Mouse (Mus musculus) forebrain, embryonic 13.5 days (tissue): ENCODE measurements around the gene Atp6v0d1. TPM values are rescaled to one million over a fixed set of nuclear protein-coding genes. Genes with fewer than 3 reads are reported as not detected.
"Not testable (repeated sequence)": the region's sequence is repeated elsewhere in the genome, so short reads cannot be mapped to it uniquely, and the experiment has no call there.

Source experiments
- ATAC-seq: fragments of 200-750 bp; cut with Nextera tagmentation; 2 replicates; pipeline ENCODE4 v1.8.0; 2017
- H3K27ac ChIP-seq: fragments of 300-500 bp; sonication (generic); 2 replicates; pipeline ENCODE4 v1.5.1; 2015; ENCODE audit warnings: inconsistent platforms, mild to moderate bottlenecking, moderate library complexity
- H3K27me3 ChIP-seq: fragments of 300-500 bp; sonication (generic); 2 replicates; pipeline ENCODE4 v1.6.1; 2015; ENCODE audit warnings: mild to moderate bottlenecking, inconsistent platforms
- H3K36me3 ChIP-seq: fragments of 300-500 bp; sonication (generic); 2 replicates; pipeline ENCODE4 v1.6.1; 2015; ENCODE audit warnings: mild to moderate bottlenecking, inconsistent platforms; ENCODE audit not compliant: poor library complexity, severe bottlenecking
- H3K4me1 ChIP-seq: fragments of 300-500 bp; sonication (generic); 2 replicates; pipeline ENCODE4 v1.6.1; 2015; ENCODE audit warnings: inconsistent platforms
- H3K4me2 ChIP-seq: fragments of 300-500 bp; sonication (generic); 2 replicates; pipeline ENCODE4 v1.6.1; 2015; ENCODE audit warnings: inconsistent platforms, mild to moderate bottlenecking, moderate library complexity
- H3K4me3 ChIP-seq: fragments of 300-500 bp; sonication (generic); 2 replicates; pipeline ENCODE4 v1.5.1; 2015; ENCODE audit warnings: mild to moderate bottlenecking, inconsistent platforms
- H3K9ac ChIP-seq: fragments of 300-500 bp; sonication (generic); 2 replicates; pipeline ENCODE4 v1.6.1; 2015; ENCODE audit warnings: mild to moderate bottlenecking, inconsistent platforms
- H3K9me3 ChIP-seq: fragments of 300-500 bp; sonication (generic); replicated peaks from 2 replicates; pipeline ENCODE4 v1.6.1; 2016; ENCODE audit warnings: inconsistent platforms
- WGBS: fragments of 180-500 bp; shearing (Covaris S2); methylation state at CpG from one replicate; pipeline ENCODE4 v1.1.7; 2015; 5-methylcytosine and 5-hydroxymethylcytosine counted together
- polyA plus RNA-seq: library from polyadenylated mRNA; unstranded; fragments of >200 nt; fragmentation: Nextera tagmentation; extraction: Ambion mirVana; gene quantifications from 2 replicates; pipeline ENCODE4 v1.2.1, GENCODE M21; 2015

Gene Atp6v0d1
- polyA plus RNA-seq, 1 experiment from 2014 or later, result 136 TPM

GRCm38 (mm10) chr8:105566703-105567595 is 1.1 kb upstream of the Atp6v0d1 start:
- WGBS, result 28% methylated on average over 27 of the region's 27 CpGs

DNA sequence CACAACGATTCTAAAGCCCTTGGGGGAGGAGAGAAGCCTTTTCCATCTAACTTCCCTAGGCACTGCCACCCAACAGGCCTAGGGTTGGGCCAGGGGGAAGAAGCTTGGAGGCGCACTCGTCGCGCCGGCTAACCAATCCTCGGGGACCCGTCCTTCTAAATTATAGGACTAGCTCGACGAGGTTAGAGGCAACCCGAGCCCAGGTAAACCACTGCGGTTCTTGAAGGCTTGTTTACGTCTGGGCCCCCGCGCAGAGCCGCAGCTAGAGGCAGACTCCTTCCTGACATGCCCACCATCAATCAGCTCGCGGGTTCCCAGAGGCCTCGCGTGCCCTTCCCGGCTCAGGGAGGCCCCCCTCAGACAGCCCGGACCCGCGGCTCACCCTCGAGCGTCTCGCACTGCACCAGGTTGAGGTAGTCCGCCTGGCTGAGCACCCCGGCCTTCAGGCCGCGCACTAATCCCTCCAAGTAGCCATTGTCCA is 406 bp downstream of the Atp6v0d1 start:
- peaks cover 38% of the 10 kb centered on the region for H3K4me1 ChIP-seq
- no peaks in the 10 kb centered on the region; the same call in 1 of the 2 replicates for H3K36me3 ChIP-seq
- peak overlapping the region; percentile 87 for H3K4me3 ChIP-seq
- no peaks in the 10 kb centered on the region for H3K9me3 ChIP-seq
- H3K9ac ChIP-seq, result peak overlapping the region; percentile 90
- H3K27ac ChIP-seq, result peak overlapping the region; percentile 81
- no peaks in the 10 kb centered on the region; the same call in 1 of the 2 replicates for H3K27me3 ChIP-seq
- peak; percentile 82 for ATAC-seq
- peak overlapping the region; percentile 90 for H3K4me2 ChIP-seq
- WGBS, result 1% methylated on average over 31 of the region's 31 CpGs

More at GRCm38 (mm10) chr8:105566703-105567595, 1.1 kb upstream of the Atp6v0d1 start:
- Histone ChIP-seq H3K27me3 (no peaks in the 10 kb centered on the region; the same call in 1 of the 2 replicates), H3K9ac (peak overlapping the region; percentile 70), H3K36me3 (no peaks in the 10 kb centered on the region; the same call in 1 of the 2 replicates), H3K4me3 (peak overlapping the region; percentile 87), H3K27ac (no peak overlapping the region), H3K4me2 (peak overlapping the region; percentile 90), H3K9me3 (no peaks in the 10 kb centered on the region), H3K4me1 (peaks cover 38% of the 10 kb centered on the region)
- ATAC-seq, result no peak

DNA sequence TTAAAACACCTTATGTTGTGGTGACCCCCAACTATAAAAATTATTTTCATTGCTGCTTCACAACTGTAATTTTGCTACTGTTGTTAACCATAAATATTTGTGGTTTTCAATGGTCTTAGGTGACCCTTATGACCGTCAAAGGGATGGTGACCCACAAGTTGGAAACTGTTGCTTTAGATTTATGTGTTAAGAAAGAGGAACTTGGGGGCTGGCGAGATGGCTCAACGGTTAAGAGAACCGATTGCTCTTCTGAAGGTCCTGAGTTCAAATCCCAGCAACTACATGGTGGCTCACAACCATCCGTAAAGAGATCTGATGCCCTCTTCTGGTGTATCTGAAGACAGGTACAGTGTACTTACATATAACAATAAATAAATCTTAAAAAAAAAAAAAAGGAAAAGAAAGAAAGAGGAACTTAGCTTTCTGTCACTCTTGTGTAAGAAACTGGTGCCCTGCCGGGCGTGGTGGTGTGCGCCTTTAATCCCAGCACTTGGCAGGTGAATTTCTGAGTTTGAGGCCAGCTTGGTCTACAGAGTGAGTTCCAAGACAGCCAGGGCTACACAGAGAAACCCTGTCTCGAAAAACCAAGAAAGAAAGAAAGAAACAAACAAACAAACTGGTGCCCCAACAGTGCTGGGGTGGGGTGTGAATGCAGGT is 1.1 kb downstream of the Atp6v0d1 start:
- Histone ChIP-seq H3K4me2 (peak overlapping the region; percentile 90), H3K9ac (peak overlapping the region; percentile 90), H3K4me3 (peak overlapping the region; percentile 87), H3K4me1 (peaks cover 38% of the 10 kb centered on the region)
- WGBS, result 87% methylated on average over 9 of the region's 9 CpGs
- not testable (repeated sequence) for H3K9me3 ChIP-seq, ATAC-seq, H3K27me3 ChIP-seq, H3K27ac ChIP-seq, H3K36me3 ChIP-seq

GRCm38 (mm10) chr8:105563871-105564270 is 2.0 kb downstream of the Atp6v0d1 start:
- Histone ChIP-seq H3K4me3 (no peak overlapping the region), H3K4me1 (peaks cover 38% of the 10 kb centered on the region), H3K27ac (no peak overlapping the region), H3K9ac (peak overlapping the region; percentile 23; the same call in 1 of the 2 replicates), H3K36me3 (no peaks in the 10 kb centered on the region; the same call in 1 of the 2 replicates), H3K27me3 (no peaks in the 10 kb centered on the region; the same call in 1 of the 2 replicates), H3K4me2 (no peak overlapping the region), H3K9me3 (no peaks in the 10 kb centered on the region)
- 85% methylated on average over 1 of the region's 1 CpGs for WGBS
- ATAC-seq, result no peak

GRCm38 (mm10) chr8:105562863-105563262 is 3.0 kb downstream of the Atp6v0d1 start:
- no peaks in the 10 kb centered on the region for H3K9me3 ChIP-seq
- ATAC-seq, result no peak
- 89% methylated on average over 3 of the region's 3 CpGs for WGBS

GRCm38 (mm10) chr8:105555230-105555629 is 10.6 kb downstream of the Atp6v0d1 start:
- Histone ChIP-seq H3K4me1 (no peaks in the 10 kb centered on the region), H3K36me3 (peaks cover 4% of the 10 kb centered on the region; the same call in 1 of the 2 replicates)
- 73% methylated on average over 3 of the region's 3 CpGs for WGBS

More at GRCm38 (mm10) chr8:105562863-105563262, 3.0 kb downstream of the Atp6v0d1 start:
- H3K36me3 ChIP-seq, result peaks cover 4% of the 10 kb centered on the region
- H3K9ac ChIP-seq, result no peak overlapping the region
- no peaks in the 10 kb centered on the region; the same call in 1 of the 2 replicates for H3K27me3 ChIP-seq
- no peak overlapping the region for H3K27ac ChIP-seq
- H3K4me3 ChIP-seq, result no peak overlapping the region
- H3K4me2 ChIP-seq, result no peak overlapping the region
- H3K4me1 ChIP-seq, result peaks cover 38% of the 10 kb centered on the region

DNA sequence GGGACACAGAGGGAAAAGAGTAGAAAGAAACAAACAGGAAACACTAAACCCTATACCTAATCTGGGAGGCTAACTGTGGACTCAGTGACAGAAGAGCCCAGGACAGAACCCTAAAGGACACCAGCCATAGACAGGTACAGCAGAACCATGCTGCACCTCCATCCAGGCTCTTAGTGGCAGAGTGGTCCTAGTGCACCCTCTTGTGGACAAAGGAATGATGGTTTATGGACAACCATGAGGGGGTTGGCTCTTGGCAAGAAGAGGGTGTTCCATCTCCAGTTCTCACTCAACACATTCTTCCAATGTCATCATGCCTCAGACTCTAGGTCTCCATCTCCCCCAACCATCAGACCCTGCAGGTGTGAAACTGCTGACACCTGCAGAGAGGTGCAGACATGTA is 11.8 kb downstream of the Atp6v0d1 start:
- Histone ChIP-seq H3K4me1 (no peaks in the 10 kb centered on the region), H3K4me3 (no peak overlapping the region), H3K27ac (no peak overlapping the region), H3K4me2 (no peak overlapping the region), H3K27me3 (no peaks in the 10 kb centered on the region), H3K9me3 (no peaks in the 10 kb centered on the region), H3K9ac (no peak overlapping the region), H3K36me3 (peaks cover 4% of the 10 kb centered on the region; the same call in 1 of the 2 replicates)
- no peak for ATAC-seq

More at GRCm38 (mm10) chr8:105555230-105555629, 10.6 kb downstream of the Atp6v0d1 start:
- H3K4me3 ChIP-seq, result no peak overlapping the region
- H3K27ac ChIP-seq, result no peak overlapping the region
- no peaks in the 10 kb centered on the region for H3K27me3 ChIP-seq
- H3K9ac ChIP-seq, result no peak overlapping the region
- no peak for ATAC-seq
- H3K4me2 ChIP-seq, result no peak overlapping the region
- no peaks in the 10 kb centered on the region for H3K9me3 ChIP-seq

DNA sequence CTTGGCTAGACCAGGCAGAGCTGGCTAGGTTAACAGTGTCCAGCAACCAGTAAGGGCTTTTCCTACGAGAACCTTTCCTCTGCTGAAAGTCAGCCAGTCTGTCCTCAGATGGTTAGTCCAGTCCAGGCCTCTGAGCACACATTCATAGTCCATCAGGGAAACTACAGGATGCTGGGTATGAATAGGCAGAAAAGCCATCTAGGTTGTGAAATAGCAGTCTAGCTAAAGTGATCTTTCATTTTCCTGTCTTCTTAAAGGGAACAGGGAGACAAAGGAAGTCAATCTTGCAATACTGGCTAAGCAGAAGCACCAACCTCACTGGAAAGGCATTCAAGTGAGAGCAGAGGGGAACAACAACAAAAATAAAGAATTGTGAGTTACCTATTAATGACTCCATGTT is 13.0 kb downstream of the Atp6v0d1 start:
- Histone ChIP-seq H3K27me3 (no peaks in the 10 kb centered on the region), H3K27ac (no peak overlapping the region), H3K9me3 (no peaks in the 10 kb centered on the region), H3K4me3 (no peak overlapping the region), H3K4me2 (no peak overlapping the region), H3K36me3 (no peaks in the 10 kb centered on the region), H3K9ac (no peak overlapping the region), H3K4me1 (no peaks in the 10 kb centered on the region)
- 74% methylated on average over 1 of the region's 1 CpGs for WGBS
- no peak for ATAC-seq

- Histone ChIP-seq H3K36me3 (no peaks in the 10 kb centered on the region), H3K9me3 (no peaks in the 10 kb centered on the region), H3K4me3 (no peak overlapping the region), H3K27ac (no peak overlapping the region), H3K9ac (no peak overlapping the region), H3K4me1 (no peaks in the 10 kb centered on the region), H3K4me2 (no peak overlapping the region), H3K27me3 (no peaks in the 10 kb centered on the region)
- WGBS, result 93% methylated on average over 2 of the region's 2 CpGs
- no peak for ATAC-seq
Measured at GRCm38 (mm10) chr8:105552032-105552431, 13.8 kb downstream of the Atp6v0d1 start.

DNA sequence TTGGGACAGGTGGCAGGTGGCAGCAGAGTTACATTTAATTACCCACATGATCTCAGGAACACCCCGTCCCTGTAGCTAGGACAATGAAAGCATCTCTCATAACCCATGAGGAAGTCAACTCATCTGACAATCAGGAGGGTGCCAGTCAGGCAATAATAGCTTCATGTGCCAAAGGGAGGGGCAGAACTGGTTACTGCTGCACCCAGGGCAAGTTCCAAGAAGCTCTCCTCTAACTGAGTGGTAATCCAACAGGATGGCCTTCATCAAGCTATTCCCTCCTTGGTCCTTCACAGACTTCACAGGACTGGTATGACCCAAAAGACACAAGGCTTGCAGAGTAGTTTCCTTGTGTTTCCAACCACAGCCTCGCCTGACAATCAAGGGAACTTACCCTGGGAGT is 15.8 kb downstream of the Atp6v0d1 start:
- H3K4me3 ChIP-seq, result no peak overlapping the region
- H3K9ac ChIP-seq, result no peak overlapping the region
- no peak for ATAC-seq
- H3K27me3 ChIP-seq, result no peaks in the 10 kb centered on the region
- no peak overlapping the region for H3K27ac ChIP-seq
- H3K9me3 ChIP-seq, result no peaks in the 10 kb centered on the region
- WGBS, result 82% methylated on average over 2 of the region's 2 CpGs
- no peaks in the 10 kb centered on the region for H3K4me1 ChIP-seq
- no peak overlapping the region for H3K4me2 ChIP-seq
- H3K36me3 ChIP-seq, result no peaks in the 10 kb centered on the region

DNA sequence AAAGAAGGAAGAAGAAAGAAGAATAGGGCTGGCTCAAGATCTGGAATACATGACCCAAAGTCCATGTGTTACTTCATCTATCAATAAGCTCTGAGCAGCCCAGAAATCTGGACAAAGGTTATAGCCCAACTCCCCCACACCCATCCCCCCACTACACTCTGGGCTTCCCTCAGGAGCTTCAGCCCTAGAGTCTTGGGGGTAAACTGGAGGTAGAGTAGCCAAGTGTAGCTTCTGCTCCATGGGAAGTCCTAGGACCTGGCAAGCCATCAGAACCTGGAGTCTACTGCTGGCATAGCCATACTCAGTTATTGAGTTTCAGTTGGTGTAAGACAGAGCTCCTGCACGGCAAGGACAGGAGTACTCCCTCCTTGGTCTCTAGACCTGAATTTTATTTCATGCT is 16.3 kb downstream of the Atp6v0d1 start:
- 97% methylated on average over 1 of the region's 1 CpGs for WGBS
- H3K27me3 ChIP-seq, result no peaks in the 10 kb centered on the region
- H3K4me3 ChIP-seq, result no peak overlapping the region
- no peak overlapping the region for H3K4me2 ChIP-seq
- no peaks in the 10 kb centered on the region for H3K9me3 ChIP-seq
- H3K9ac ChIP-seq, result no peak overlapping the region
- H3K27ac ChIP-seq, result no peak overlapping the region
- ATAC-seq, result no peak
- no peaks in the 10 kb centered on the region for H3K4me1 ChIP-seq
- H3K36me3 ChIP-seq, result no peaks in the 10 kb centered on the region
